Mouse (Mus musculus): Measurements from ENCODE around the gene Olfr1234.

The Olfr1234 gene

GRCm38 (mm10) chr2:89364765-89365164 lies at the start of gene Olfr1234:
TSS of gene Olfr1234 (minus strand) at chr2:89364865.
- DNase-seq (ENCODE audit: low spot score): no peak

- no peak for DNase-seq (ENCODE audit: low spot score)
Measured at GRCm38 (mm10) chr2:89409576-89409975, 44.9 kb upstream of the Olfr1234 start, which contains the start of gene Olfr1238. TSS of gene Olfr1238 (minus strand) at chr2:89409676.

- DNase-seq (ENCODE audit: low spot score): no peak
Measured at GRCm38 (mm10) chr2:89400882-89401281, 36.2 kb upstream of the Olfr1234 start.

GRCm38 (mm10) chr2:89342298-89342697 lies 22.4 kb downstream of the Olfr1234 start, which contains the start of gene Olfr1233:
TSS of gene Olfr1233 (minus strand) at chr2:89342398.
- no peak for DNase-seq (ENCODE audit: low spot score)

GRCm38 (mm10) chr2:89329575-89329974 lies 35.1 kb downstream of the Olfr1234 start, which contains the start of gene Olfr1232:
TSS of gene Olfr1232 (minus strand) at chr2:89329675.
- no peak for DNase-seq (ENCODE audit: low spot score)
